Mouse (Mus musculus): ENCODE measurements around the gene Zmpste24.
"Not testable (repeated sequence)": the region's sequence is repeated elsewhere in the genome, so short reads cannot be mapped to it uniquely, and the experiment has no call there.

Gene Zmpste24

GRCm38 (mm10) chr4:121097650-121098378 lies at the start of gene Zmpste24:
Gene Zmpste24, minus strand, starts transcription at chr4:121098241.
- in situ Hi-C loops (cut with MboI; ENCODE audit: unreplicated experiment in 2 of 2), result no loop called here

DNA sequence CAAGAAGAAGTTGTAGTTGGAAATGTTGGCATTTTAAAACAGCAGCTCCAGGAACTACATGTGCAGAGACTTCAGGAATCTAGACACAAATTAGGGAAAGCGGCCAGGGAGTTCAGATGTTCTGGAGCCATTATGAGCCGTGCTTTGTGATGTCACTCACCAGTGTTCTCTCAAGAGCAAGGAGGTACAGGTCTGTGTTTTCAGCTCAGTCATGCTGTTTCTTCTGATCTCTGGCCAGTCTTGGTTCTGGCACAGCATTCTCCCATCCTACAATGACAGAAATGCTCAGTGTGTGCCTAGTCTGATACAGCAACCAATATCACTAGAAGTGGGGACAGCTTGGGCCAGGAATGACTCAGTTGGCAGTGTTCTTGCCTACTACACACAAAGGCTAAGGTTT lies 11.1 kb upstream of the Zmpste24 start, which contains the start of gene Tmco2:
Tmco2 (minus strand) TSS at position 101 of the 400 bp plus-strand sequence.
- in situ Hi-C loops (cut with MboI; ENCODE audit: unreplicated experiment in 2 of 2), result no loop called here

GRCm38 (mm10) chr4:121103304-121103703 lies 5.3 kb upstream of the Zmpste24 start:
- in situ Hi-C loops (cut with MboI; ENCODE audit: unreplicated experiment in 2 of 2), result no loop called here

- in situ Hi-C loops (cut with MboI; ENCODE audit: unreplicated experiment in 2 of 2), result no loop called here
These were observed 7.8 kb downstream of the Zmpste24 start for GRCm38 (mm10) chr4:121090211-121090610.

DNA sequence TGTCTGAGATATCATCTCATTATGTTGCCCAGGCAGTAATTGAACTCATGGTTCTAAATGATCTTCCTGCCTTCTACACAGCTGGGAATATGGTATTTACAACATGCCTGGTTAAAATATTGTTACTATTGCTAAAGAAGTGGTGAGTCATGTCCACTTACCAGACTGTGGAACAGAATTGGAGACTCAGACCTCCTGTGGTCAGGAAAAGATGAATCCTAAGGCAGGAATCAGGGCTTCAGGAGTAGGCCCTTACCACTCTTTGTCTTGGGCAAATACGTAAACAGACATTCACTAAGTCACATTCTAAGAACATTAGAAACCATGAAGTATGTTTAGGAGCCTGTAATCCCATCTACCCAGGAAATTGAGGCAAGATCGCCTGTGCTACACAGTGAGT lies 9.3 kb downstream of the Zmpste24 start:
- in situ Hi-C loops (cut with MboI; ENCODE audit: unreplicated experiment in 2 of 2), result no loop called here

GRCm38 (mm10) chr4:121084506-121084905 lies 13.5 kb downstream of the Zmpste24 start:
- in situ Hi-C loops (cut with MboI; ENCODE audit: unreplicated experiment in 2 of 2), result loop anchor here in 1 of 2 experiments (5.0 kb wide), 1 partner anchor 58 kb away; no protein-coding TSS in a partner anchor

- in situ Hi-C loops (cut with MboI; ENCODE audit: unreplicated experiment in 2 of 2), result loop anchor here in 1 of 2 experiments (5.0 kb wide), 1 partner anchor 62 kb away; no protein-coding TSS in a partner anchor
These were observed 17.6 kb downstream of the Zmpste24 start for GRCm38 (mm10) chr4:121080395-121080794.

DNA sequence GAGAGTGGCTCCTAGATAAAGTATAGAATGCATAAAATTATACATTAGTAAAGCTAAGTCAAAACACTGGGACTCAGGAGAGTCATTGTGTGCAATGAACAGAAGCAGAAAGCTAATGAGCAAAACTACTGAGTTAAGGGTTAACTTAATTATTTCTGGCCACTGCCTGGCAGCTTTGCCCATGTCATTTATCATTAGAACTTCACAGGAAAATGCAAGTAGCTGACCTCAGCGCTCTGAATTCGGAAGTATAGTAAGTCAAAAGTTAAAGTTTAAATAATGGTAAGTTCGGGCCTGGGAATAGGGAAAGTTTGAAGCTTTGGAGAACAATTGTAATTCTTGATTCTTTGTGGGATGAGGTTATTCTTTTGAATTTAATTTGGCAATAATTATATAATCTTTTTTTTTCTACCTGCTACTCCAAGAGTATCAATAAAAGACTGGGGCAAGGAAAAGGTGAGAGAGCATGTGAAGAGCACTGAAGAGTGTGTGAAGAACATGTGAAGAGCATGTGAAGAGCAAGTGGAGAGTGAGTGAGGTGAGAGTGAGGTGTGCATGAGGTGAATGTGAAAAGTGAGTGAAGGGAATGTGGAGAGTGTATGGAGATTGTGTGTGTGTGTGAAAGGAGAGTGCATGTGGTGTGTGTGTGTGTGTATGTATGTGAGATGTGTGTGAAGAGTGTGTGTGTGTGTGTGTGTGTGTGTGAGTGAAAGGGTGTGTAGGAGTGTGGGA lies 20.0 kb downstream of the Zmpste24 start:
- in situ Hi-C loops (cut with MboI; ENCODE audit: unreplicated experiment in 2 of 2), result no loop called here

DNA sequence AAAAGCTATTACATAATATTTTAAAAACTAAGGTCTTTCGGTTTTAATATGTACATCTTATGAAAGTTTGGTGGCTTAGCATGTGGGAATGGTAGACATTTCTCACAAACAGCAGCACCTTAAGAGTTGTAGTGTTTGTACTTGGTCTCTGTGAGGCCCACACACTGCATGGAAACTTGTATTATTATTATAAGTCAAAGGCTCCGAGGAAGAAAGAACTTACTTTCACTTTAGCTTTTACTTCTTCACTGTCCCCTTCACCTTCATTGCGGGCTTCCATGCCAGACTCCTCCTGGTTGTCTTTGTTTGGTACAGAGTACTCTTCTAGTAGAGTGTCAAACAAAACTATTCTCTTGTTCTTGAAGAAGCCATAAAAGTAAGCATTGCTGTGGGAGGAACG lies 23.8 kb downstream of the Zmpste24 start:
- in situ Hi-C loops (cut with MboI; ENCODE audit: unreplicated experiment in 2 of 2), result no loop called here

DNA sequence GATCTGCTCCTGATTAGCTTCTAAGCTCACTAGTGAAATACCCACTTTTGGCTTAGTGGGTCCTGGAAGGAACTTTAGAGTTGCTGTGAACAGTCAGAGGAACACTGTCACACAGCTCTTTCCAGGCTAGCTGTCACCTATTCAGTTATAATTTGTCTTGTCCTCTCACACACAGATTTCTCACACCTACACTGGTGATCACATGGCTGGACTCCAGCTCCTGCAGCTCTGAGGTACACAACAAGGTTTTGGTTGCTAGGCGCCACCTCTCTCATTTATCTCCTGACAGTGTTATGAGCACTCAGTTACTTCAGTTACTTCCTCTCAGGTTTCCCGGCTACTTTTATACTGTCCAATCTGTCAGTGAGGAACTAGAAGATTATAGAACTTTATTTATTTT lies 32.7 kb downstream of the Zmpste24 start:
- in situ Hi-C loops (cut with MboI; ENCODE audit: unreplicated experiment in 2 of 2), result no loop called here

GRCm38 (mm10) chr4:121059218-121059617 lies 38.8 kb downstream of the Zmpste24 start:
- in situ Hi-C loops (cut with MboI; ENCODE audit: unreplicated experiment in 2 of 2), result not testable (repeated sequence)

DNA sequence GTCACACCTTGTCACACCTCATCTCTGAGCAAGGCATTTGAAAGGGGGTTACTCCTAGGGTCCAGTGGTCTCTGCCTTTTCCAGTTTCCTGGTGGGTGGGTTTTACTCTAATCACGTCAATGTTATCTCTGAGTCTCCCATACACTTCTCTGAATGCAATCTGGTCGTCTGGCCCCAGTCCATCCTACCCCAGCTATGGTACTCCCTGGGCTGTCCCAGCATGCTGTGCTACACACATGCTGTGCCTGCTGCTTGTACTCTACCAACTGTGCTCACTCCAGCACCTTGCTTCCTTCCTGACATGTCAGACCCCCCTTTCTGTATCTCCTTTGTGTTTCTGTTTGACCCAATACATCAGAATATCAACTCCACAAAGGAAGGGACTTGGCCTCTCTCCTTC lies 41.0 kb downstream of the Zmpste24 start:
- in situ Hi-C loops (cut with MboI; ENCODE audit: unreplicated experiment in 2 of 2), result no loop called here

DNA sequence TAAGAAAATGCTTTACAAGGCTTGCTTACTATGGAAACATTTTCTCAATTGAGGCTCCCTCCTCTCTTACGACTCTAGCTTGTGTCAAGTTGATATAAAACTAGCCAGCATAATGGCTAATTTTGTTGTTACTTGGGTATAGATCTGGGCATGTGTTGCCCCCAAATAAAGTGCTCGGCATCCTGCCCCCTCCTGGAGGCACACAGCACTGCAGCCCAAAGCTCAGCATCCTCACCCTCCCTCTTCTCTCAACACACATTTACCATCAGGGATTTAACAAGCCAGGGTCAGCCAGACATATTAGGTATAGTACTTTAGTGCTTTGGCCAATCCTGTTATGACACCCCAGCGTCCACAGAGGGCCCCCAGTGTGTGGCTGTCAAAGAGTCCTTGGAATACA lies 41.7 kb downstream of the Zmpste24 start:
- in situ Hi-C loops (cut with MboI; ENCODE audit: unreplicated experiment in 2 of 2), result no loop called here

- in situ Hi-C loops (cut with MboI; ENCODE audit: unreplicated experiment in 2 of 2), result no loop called here
These were observed 45.4 kb downstream of the Zmpste24 start for GRCm38 (mm10) chr4:121052454-121053323.

GRCm38 (mm10) chr4:121051863-121052262 lies 46.2 kb downstream of the Zmpste24 start:
- in situ Hi-C loops (cut with MboI; ENCODE audit: unreplicated experiment in 2 of 2), result no loop called here

GRCm38 (mm10) chr4:121042946-121043345 lies 55.1 kb downstream of the Zmpste24 start:
- in situ Hi-C loops (cut with MboI; ENCODE audit: unreplicated experiment in 2 of 2), result loop anchor here (25.0 kb wide), 2 partner anchors 356 to 456 kb away; partner anchors contain the start of gene Gm8439 (in 1 of the 2)

GRCm38 (mm10) chr4:121042472-121042871 lies 55.6 kb downstream of the Zmpste24 start:
- in situ Hi-C loops (cut with MboI; ENCODE audit: unreplicated experiment in 2 of 2), result loop anchor here (25.0 kb wide), 2 partner anchors 355 to 455 kb away; partner anchors contain the start of gene Gm8439 (in 1 of the 2)

GRCm38 (mm10) chr4:121040897-121041671 lies 57.0 kb downstream of the Zmpste24 start:
- in situ Hi-C loops (cut with MboI; ENCODE audit: unreplicated experiment in 2 of 2), result loop anchor here (25.0 kb wide), 2 partner anchors 354 to 454 kb away; partner anchors contain the start of gene Gm8439 (in 1 of the 2)

GRCm38 (mm10) chr4:121040323-121040722 lies 57.7 kb downstream of the Zmpste24 start:
- in situ Hi-C loops (cut with MboI; ENCODE audit: unreplicated experiment in 2 of 2), result loop anchor here (25.0 kb wide), 2 partner anchors 353 to 453 kb away; partner anchors contain the start of gene Gm8439 (in 1 of the 2)

Measured in v-Abl transformed pro-B cells (cell line).